Mouse (Mus musculus) testis, adult 2 months (tissue): ENCODE data around the gene Hexim2. TPM values are rescaled to one million over a fixed set of nuclear protein-coding genes. Genes with fewer than 3 reads are reported as not detected.

ENCODE experiments used
- H3K27ac ChIP-seq: fragments of 200-500 bp; 2 replicates; pipeline ENCODE4 v1.5.1; 2012; ENCODE audit warnings: low read depth, low read length; ENCODE audit not compliant: control insufficient read depth, insufficient read depth
- H3K27me3 ChIP-seq: fragments of 200-500 bp; 2 replicates; pipeline ENCODE4 v1.6.1; 2012; ENCODE audit warnings: mild to moderate bottlenecking, low read length, moderate library complexity; ENCODE audit not compliant: control insufficient read depth, insufficient read depth
- H3K36me3 ChIP-seq: fragments of 200-500 bp; 2 replicates; pipeline ENCODE4 v1.6.1; 2012; ENCODE audit warnings: mild to moderate bottlenecking, low read length; ENCODE audit not compliant: control insufficient read depth, insufficient read depth
- H3K4me1 ChIP-seq: fragments of 200-500 bp; 2 replicates; pipeline ENCODE4 v1.6.1; 2012; ENCODE audit warnings: low read length; ENCODE audit not compliant: control insufficient read depth, insufficient read depth
- H3K4me3 ChIP-seq: fragments of 200-500 bp; 2 replicates; pipeline ENCODE4 v1.5.1; 2012; ENCODE audit warnings: low read depth, mild to moderate bottlenecking, low read length, moderate library complexity, mixed read lengths; ENCODE audit not compliant: control insufficient read depth
- CTCF ChIP-seq: fragments of 200-500 bp; IDR thresholded peaks from 2 replicates; pipeline ENCODE4 v1.5.1; 2012; ENCODE audit warnings: low read depth, mild to moderate bottlenecking, inconsistent platforms, low read length, moderate library complexity; ENCODE audit not compliant: control insufficient read depth, insufficient read depth, insufficient replicate concordance
- POLR2A ChIP-seq: fragments of 200-500 bp; IDR thresholded peaks from 2 replicates; pipeline ENCODE4 v1.6.1; 2012; ENCODE audit warnings: low read depth, mild to moderate bottlenecking, inconsistent platforms, low read length, moderate library complexity; ENCODE audit not compliant: control insufficient read depth
- polyA plus RNA-seq: library from polyadenylated mRNA; depleted of rRNA; stranded (reverse); fragments of >200 nt; gene quantifications from 2 replicates; pipeline ENCODE4 v1.2.3, GENCODE M21; 2012

Hexim2 gene
- polyA plus RNA-seq, 1 experiment = 38.8 TPM

DNA sequence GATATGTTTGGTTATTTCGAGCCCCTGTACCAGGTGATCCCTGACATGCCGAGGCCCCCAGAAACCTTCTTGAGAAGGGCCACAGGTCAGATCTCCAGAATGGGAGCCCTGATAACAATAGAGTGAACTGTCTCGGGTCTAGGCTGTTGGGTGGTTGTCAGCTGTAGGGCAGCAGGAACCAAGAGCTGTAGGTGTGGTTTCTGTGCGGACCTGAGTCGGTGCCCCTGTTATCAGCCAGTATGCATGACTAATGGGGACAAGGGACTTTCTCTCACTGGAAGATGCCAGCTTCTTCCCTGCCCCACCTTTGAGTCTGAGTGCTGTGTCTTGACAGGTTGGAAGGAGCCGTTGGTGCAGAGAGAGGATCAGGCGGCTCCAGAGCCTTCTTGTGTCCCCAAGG is 27.8 kb upstream of the Hexim2 start:
- TF ChIP-seq CTCF (no peak), POLR2A (no peak)
- Histone ChIP-seq H3K36me3 (no peaks in the 10 kb centered on the region), H3K27ac (no peak overlapping the region), H3K27me3 (no peaks in the 10 kb centered on the region), H3K4me1 (peaks cover 23% of the 10 kb centered on the region), H3K4me3 (no peak overlapping the region)

DNA sequence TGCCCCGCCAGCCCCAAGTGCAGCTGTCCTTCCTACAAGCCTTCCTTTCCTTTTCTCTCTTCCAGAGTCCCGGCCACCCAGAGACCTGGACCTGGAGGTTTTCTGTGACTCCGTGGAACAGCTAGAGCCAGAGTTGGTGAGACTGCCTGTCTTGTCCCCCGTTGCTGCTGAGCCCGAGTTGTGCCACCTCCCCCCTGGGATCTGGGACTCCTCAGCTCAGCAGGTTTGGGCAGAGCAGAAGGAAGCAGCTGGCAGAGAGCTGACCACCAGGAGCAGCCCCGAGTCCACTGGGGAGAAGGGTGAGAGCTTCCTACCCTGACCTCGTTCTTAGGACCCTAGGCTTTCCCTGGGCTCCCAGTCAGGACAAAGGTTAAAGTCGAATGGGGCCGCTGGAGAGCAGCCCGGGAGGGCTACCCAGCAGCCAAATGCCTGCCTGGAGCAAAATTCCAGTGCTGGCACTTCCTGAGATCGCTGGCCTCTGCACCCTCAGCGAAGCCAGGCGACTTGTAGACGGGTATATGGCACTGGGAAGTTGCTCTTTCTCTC is 27.0 kb upstream of the Hexim2 start:
- no peaks in the 10 kb centered on the region for H3K27me3 ChIP-seq
- TF ChIP-seq POLR2A = no peak
- TF ChIP-seq CTCF = no peak
- H3K4me3 ChIP-seq = no peak overlapping the region
- no peak overlapping the region for H3K27ac ChIP-seq
- H3K36me3 ChIP-seq = no peaks in the 10 kb centered on the region
- H3K4me1 ChIP-seq = peaks cover 23% of the 10 kb centered on the region

DNA sequence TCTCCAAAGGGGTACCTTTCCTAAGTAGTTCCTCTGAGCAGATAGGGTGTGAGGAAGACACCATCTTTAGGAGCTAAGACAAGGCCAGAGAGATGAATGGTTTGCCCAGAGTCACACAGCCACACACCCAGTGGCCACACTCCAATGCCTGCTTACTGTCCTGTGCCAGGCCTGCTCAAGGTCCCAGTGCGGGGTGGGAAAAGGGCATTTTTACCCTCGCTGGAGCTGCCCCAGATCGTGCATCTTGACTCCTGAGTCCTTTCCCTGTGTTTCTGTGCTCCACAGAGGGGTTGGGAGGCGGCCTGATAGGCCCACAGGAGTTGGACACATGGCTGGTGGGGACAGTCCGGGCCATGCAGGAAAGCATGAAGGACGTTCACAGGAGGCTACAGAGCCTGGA is 26.4 kb upstream of the Hexim2 start:
- H3K4me3 ChIP-seq = no peak overlapping the region
- TF ChIP-seq CTCF (no peak), POLR2A (no peak)
- no peak overlapping the region for H3K27ac ChIP-seq
- no peaks in the 10 kb centered on the region for H3K27me3 ChIP-seq
- peaks cover 18% of the 10 kb centered on the region for H3K4me1 ChIP-seq
- no peaks in the 10 kb centered on the region for H3K36me3 ChIP-seq

DNA sequence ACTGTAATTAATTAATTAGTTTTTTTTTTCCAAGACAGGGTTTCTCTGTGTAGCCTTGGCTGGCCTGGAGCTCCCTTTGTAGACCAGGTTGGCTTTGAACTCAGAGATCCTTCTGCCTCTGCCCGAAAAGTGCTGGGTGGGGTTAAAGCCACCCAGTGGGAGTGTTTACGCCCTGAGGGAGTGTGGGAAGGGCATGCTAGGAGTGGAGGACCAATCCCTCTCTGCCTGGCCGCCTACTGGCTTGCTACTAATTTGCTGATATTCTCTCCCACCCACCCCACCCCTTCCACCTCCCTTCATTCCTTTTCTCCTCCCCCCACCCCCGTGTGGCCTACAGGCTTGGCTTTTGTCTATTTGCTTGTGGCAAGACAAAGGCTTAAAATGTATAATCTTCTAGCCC is 25.8 kb upstream of the Hexim2 start:
- no peaks in the 10 kb centered on the region for H3K27me3 ChIP-seq
- H3K27ac ChIP-seq = no peak overlapping the region
- peaks cover 16% of the 10 kb centered on the region for H3K4me1 ChIP-seq
- TF ChIP-seq CTCF (no peak), POLR2A (no peak)
- H3K4me3 ChIP-seq = no peak overlapping the region
- no peaks in the 10 kb centered on the region for H3K36me3 ChIP-seq

DNA sequence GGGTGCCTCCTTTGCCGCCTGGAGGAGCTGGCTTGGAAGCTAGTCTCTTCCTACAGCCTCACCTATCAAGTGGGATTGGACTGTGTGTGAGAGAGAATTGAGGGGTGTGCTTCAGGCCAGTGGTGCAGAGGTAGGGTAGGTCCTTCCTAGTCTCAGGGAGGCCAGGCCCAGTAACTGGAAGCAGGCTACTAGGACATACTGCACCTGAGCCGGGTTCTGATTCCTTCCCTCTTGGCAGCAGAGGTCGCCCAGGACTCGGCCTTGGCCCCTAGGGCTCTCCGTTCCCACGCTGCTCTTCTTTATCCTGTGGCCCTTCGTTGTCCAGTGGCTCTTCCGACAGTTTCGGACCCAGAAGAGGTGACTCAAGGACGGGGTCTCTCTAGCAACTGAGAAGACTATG is 20.9 kb upstream of the Hexim2 start:
- H3K27ac ChIP-seq = peak overlapping the region; percentile 68
- no peaks in the 10 kb centered on the region for H3K36me3 ChIP-seq
- peak overlapping the region; percentile 65; the same call in 1 of the 2 replicates for H3K4me3 ChIP-seq
- H3K4me1 ChIP-seq = peaks cover 26% of the 10 kb centered on the region
- TF ChIP-seq CTCF (no peak), POLR2A (no peak)
- H3K27me3 ChIP-seq = peaks cover 3% of the 10 kb centered on the region; the same call in 1 of the 2 replicates

DNA sequence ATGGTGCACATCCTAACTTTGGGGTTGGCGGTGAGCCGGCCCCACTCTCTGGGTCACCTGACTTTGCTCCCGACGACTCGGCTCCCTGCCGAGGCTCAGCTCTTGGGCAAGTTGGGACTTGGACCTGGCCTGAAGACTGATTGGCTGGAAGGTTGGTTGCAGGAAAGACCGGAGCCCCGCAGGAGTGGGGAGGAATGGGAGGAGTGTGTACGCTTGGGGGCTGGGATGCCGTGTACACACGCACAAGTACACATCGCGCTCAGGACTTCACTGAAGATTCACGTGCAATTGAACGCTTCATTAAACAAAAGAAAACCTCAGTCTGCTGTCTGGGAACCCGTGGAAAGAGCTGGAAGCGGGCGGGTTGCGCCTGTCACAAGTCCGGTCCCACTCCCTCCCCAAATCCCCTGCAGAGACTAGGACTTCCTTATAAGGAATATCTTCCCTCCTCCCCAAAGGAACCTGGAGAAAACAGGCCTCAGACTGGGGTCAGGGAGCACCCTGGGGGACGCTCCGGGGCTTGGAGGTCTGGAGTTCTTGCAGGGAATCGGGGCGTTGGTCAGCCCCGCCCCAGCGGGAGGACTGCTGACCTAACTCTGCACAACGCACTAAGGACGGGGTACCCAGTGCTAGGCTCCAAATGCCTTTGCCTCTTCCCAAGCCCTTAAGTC is 20.2 kb upstream of the Hexim2 start:
- Histone ChIP-seq H3K4me1 (peaks cover 32% of the 10 kb centered on the region), H3K27me3 (peaks cover 3% of the 10 kb centered on the region; the same call in 1 of the 2 replicates), H3K27ac (peak overlapping the region; percentile 68), H3K36me3 (no peaks in the 10 kb centered on the region), H3K4me3 (peak overlapping the region; percentile 65)
- TF ChIP-seq CTCF (no peak), POLR2A (no peak; the same call in 1 of the 2 replicates)

DNA sequence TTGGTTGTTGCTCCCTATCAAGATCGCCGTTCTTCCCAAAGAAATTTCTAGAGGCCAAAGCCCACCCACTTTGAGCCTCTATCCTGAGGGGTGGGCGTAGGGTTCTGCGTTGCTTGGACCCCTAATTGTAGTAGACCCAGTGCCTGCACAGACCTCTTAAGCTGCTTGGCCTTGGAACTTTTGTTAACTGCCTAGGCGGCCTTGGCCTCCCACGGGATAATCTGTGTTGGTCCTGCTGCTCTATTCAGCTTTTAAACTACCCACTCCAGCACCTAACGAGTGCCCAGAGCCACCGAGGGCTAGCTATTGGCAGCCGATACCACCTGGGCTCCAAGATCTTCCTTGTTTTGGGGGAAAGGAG is 19.7 kb upstream of the Hexim2 start:
- peaks cover 36% of the 10 kb centered on the region for H3K4me1 ChIP-seq
- peaks cover 3% of the 10 kb centered on the region; the same call in 1 of the 2 replicates for H3K27me3 ChIP-seq
- H3K36me3 ChIP-seq = no peaks in the 10 kb centered on the region
- TF ChIP-seq CTCF (no peak), POLR2A (no peak)
- peak overlapping the region; percentile 68 for H3K27ac ChIP-seq
- H3K4me3 ChIP-seq = peak overlapping the region; percentile 65
